Mouse (Mus musculus) lung, postnatal 0 days (tissue): ENCODE data around the gene BC025920.

Experiments
- CTCF ChIP-seq: IDR thresholded peaks from 2 replicates; pipeline ENCODE4 v1.5.1; 2016; ENCODE audit warnings: antibody characterized with exemption, mild to moderate bottlenecking
- EP300 ChIP-seq: IDR thresholded peaks from 2 replicates; pipeline ENCODE4 v1.6.1; 2016; ENCODE audit warnings: antibody characterized with exemption, mild to moderate bottlenecking, control low read depth

DNA sequence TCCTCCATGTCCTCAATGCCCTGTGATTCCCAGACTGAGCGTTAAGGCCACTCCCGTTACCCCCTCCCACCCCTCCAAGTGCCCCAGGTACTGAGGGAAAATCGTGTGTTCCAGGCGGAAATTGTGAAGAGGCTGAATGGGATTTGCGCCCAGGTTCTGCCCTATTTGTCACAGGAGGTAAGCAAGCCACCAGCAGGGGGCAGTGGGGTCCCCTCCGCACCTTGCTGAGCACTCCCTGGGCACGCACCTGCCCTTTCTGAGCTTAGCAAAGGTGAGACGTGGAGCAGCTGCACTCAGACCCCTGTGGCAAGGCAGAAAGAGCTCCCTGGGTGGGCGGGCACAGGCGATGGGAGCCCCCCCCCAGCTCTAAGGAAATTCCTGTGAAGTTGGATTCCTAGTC, 41.3 kb upstream of the BC025920 start:
- TF ChIP-seq CTCF (peak; percentile 81), EP300 (no peak)
